Comparison of ENCODE assay signal across 12 mouse cellular contexts in the genomic region with DNA sequence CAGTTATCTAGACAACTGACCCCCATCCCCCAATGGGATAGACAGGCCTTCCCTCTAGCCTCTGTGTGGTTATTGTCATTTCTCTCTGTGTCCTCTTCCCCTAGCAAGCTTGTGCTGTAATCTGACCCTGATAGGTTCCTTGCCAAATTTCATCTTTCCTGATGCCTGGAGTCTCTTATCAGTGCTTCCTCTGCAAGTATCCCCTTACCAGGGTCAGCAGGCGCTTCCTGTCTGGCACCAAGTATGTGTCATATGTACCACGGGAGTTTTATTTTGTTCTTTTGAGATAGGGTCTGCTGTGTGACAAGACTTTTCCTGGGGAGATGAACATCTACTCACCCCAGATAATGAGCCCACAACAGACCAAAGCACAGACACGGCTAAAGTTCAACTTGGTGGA. TPM values are rescaled to one million over a fixed set of nuclear protein-coding genes. Genes with fewer than 3 reads are reported as not detected.
DNase-seq lines count a peak whose midpoint lies in the region; ATAC-seq and TF ChIP-seq lines count a peak whose summit lies in the region.
"Had no signal": no experiment of that assay in that cellular context is flagged by ENCODE, and none has a peak within 500 bp of the region (broad histone marks: within the 10 kb centered on the region; RNA-seq: fewer than 3 reads in every experiment).

No protein-coding gene starts in this region.

- no peak for TF ChIP-seq POLR2A in heart, adult 2 months (IDR thresholded peaks at IDR 0.05; ENCODE audit: insufficient read depth, low read depth, low read length)
- TF ChIP-seq POLR2A in cerebellum, adult 2 months (IDR thresholded peaks at IDR 0.05; ENCODE audit: borderline replicate concordance, insufficient read depth, low read length) = no peak

- H3K4me3 ChIP-seq in heart, embryonic 15.5 days = no peak overlapping the region
- H3K4me3 ChIP-seq in heart, adult 2 months = no peak overlapping the region
- H3K4me3 ChIP-seq in kidney, embryonic 16.5 days (ENCODE audit: low read length) = no peak overlapping the region
- no peak overlapping the region for H3K4me3 ChIP-seq in lung, postnatal 0 days (ENCODE audit: low read depth, low read length)
- no peak overlapping the region for H3K4me3 ChIP-seq in midbrain, embryonic 16.5 days (ENCODE audit: low read depth, low read length)
- H3K4me3 ChIP-seq in cerebellum, adult 2 months (replicated peaks; ENCODE audit: insufficient read depth, low read depth, low read length) = no peak overlapping the region
- H3K4me3 ChIP-seq: erythroblast, embryonic 14.5 days; megakaryocyte, embryonic 14.5 days had no signal

- H3K27me3 ChIP-seq in heart, embryonic 15.5 days = no peaks in the 10 kb centered on the region
- H3K27me3 ChIP-seq in heart, adult 2 months (ENCODE audit: control insufficient read depth, insufficient read depth, low read length) = no peaks in the 10 kb centered on the region
- no peaks in the 10 kb centered on the region for H3K27me3 ChIP-seq in kidney, embryonic 16.5 days (ENCODE audit: insufficient read depth, low read length)
- no peaks in the 10 kb centered on the region for H3K27me3 ChIP-seq in lung, postnatal 0 days (replicated peaks; ENCODE audit: insufficient read depth, low read length)
- H3K27me3 ChIP-seq in midbrain, embryonic 16.5 days (ENCODE audit: control insufficient read depth, insufficient read depth, low read depth, low read length) = no peaks in the 10 kb centered on the region
- no peaks in the 10 kb centered on the region for H3K27me3 ChIP-seq in cerebellum, adult 2 months (ENCODE audit: control insufficient read depth, insufficient read depth, low read length)

- ATAC-seq in heart, embryonic 15.5 days (replicated peaks; ENCODE audit: insufficient number of reproducible peaks, insufficient read depth, low FRiP score, low read depth) = peak; percentile 37; the same call in 1 of the 2 replicates
- peak; percentile 37; the same call in 1 of the 2 replicates for ATAC-seq in kidney, embryonic 16.5 days (ENCODE audit: low FRiP score, low TSS enrichment)
- peak; percentile 72 for ATAC-seq in lung, postnatal 0 days
- no peak for ATAC-seq in midbrain, embryonic 16.5 days
- ATAC-seq: CD4-positive, CD25-positive, alpha-beta regulatory T cell, adult 4 months; intestine, embryonic 16.5 days had no signal

- no peaks in the 10 kb centered on the region for H3K9me3 ChIP-seq in heart, embryonic 15.5 days (replicated peaks)
- no peaks in the 10 kb centered on the region for H3K9me3 ChIP-seq in kidney, embryonic 16.5 days (ENCODE audit: low read length)
- H3K9me3 ChIP-seq in lung, postnatal 0 days (ENCODE audit: low read length) = no peaks in the 10 kb centered on the region
- H3K9me3 ChIP-seq in midbrain, embryonic 16.5 days (replicated peaks; ENCODE audit: control insufficient read depth, low read length, poor library complexity, severe bottlenecking) = no peaks in the 10 kb centered on the region

- DNase-seq in heart, adult 2 months = no peak
- DNase-seq in adrenal gland, postnatal 10 days = peak; percentile 28
- DNase-seq in lung, postnatal 0 days (ENCODE audit: low spot score) = peak; percentile 45
- no peak for DNase-seq in cerebellum, adult 2 months
- DNase-seq: spleen, adult 18-20 months had no signal

- no peaks in the 10 kb centered on the region for H3K36me3 ChIP-seq in heart, embryonic 15.5 days
- no peaks in the 10 kb centered on the region for H3K36me3 ChIP-seq in heart, adult 2 months (ENCODE audit: control insufficient read depth, insufficient read depth, low read length)
- no peaks in the 10 kb centered on the region for H3K36me3 ChIP-seq in kidney, embryonic 16.5 days (ENCODE audit: insufficient read depth, low read length)
- H3K36me3 ChIP-seq in lung, postnatal 0 days (ENCODE audit: insufficient read depth, low read length) = no peaks in the 10 kb centered on the region
- no peaks in the 10 kb centered on the region for H3K36me3 ChIP-seq in midbrain, embryonic 16.5 days (ENCODE audit: control insufficient read depth, insufficient read depth, low read length)

- no peak for TF ChIP-seq EP300 in heart, adult 2 months (IDR thresholded peaks at IDR 0.05; ENCODE audit: insufficient read depth, low read depth, low read length)
- peak; percentile 92 for TF ChIP-seq EP300 in lung, postnatal 0 days (IDR thresholded peaks at IDR 0.05)

- 30% methylated on average over 3 of the region's 3 CpGs for WGBS in heart, embryonic 15.5 days
- 39% methylated on average over 3 of the region's 3 CpGs for WGBS in heart, adult 2 months
- 55% methylated on average over 3 of the region's 3 CpGs for WGBS in kidney, embryonic 16.5 days
- WGBS in lung, postnatal 0 days = 43% methylated on average over 3 of the region's 3 CpGs
- 95% methylated on average over 3 of the region's 3 CpGs for WGBS in midbrain, embryonic 16.5 days
- WGBS in cerebellum, adult 2 months = 94% methylated on average over 3 of the region's 3 CpGs

- H3K79me2 ChIP-seq in heart, adult 2 months (replicated peaks; ENCODE audit: control insufficient read depth, insufficient read depth, low read length) = no peaks in the 10 kb centered on the region

- H3K9ac ChIP-seq in heart, embryonic 15.5 days = no peak overlapping the region
- no peak overlapping the region for H3K9ac ChIP-seq in heart, adult 2 months (ENCODE audit: low read depth, low read length)
- H3K9ac ChIP-seq in kidney, embryonic 16.5 days (replicated peaks; ENCODE audit: low read length) = no peak overlapping the region
- no peak overlapping the region for H3K9ac ChIP-seq in lung, postnatal 0 days (replicated peaks; ENCODE audit: low read depth)
- H3K9ac ChIP-seq in midbrain, embryonic 16.5 days (ENCODE audit: low read depth, low read length) = no peak overlapping the region

- intact Hi-C loops in heart, adult 2 months (cut with DNase I) = no loop called here

- no peak overlapping the region for H3K27ac ChIP-seq in heart, embryonic 15.5 days
- H3K27ac ChIP-seq in heart, adult 2 months = no peak overlapping the region
- peak overlapping the region; percentile 60; the same call in 1 of the 2 replicates for H3K27ac ChIP-seq in kidney, embryonic 16.5 days (ENCODE audit: low read length)
- H3K27ac ChIP-seq in lung, postnatal 0 days (ENCODE audit: low read length) = no peak overlapping the region
- H3K27ac ChIP-seq in midbrain, embryonic 16.5 days (ENCODE audit: low read length) = no peak overlapping the region
- H3K27ac ChIP-seq in cerebellum, adult 2 months (ENCODE audit: insufficient read depth, low read length) = no peak overlapping the region

- TF ChIP-seq CTCF in heart, adult 2 months (IDR thresholded peaks at IDR 0.05) = no peak
- TF ChIP-seq CTCF in lung, postnatal 0 days (IDR thresholded peaks at IDR 0.05) = no peak
- TF ChIP-seq CTCF in cerebellum, adult 2 months (IDR thresholded peaks at IDR 0.05; ENCODE audit: borderline replicate concordance, insufficient read depth, low read depth, low read length) = no peak

- H3K4me1 ChIP-seq in heart, embryonic 15.5 days (replicated peaks) = peaks cover 21% of the 10 kb centered on the region
- peaks cover 10% of the 10 kb centered on the region for H3K4me1 ChIP-seq in heart, adult 2 months (ENCODE audit: control insufficient read depth, insufficient read depth, low read length)
- H3K4me1 ChIP-seq in kidney, embryonic 16.5 days (ENCODE audit: insufficient read depth, low read length) = peaks cover 14% of the 10 kb centered on the region
- H3K4me1 ChIP-seq in lung, postnatal 0 days (ENCODE audit: insufficient read depth, low read depth, low read length) = no peaks in the 10 kb centered on the region; the same call in 1 of the 2 replicates
- peaks cover 6% of the 10 kb centered on the region for H3K4me1 ChIP-seq in midbrain, embryonic 16.5 days (ENCODE audit: control insufficient read depth, insufficient read depth, low read length)
- peaks cover 39% of the 10 kb centered on the region for H3K4me1 ChIP-seq in cerebellum, adult 2 months (ENCODE audit: control insufficient read depth, insufficient read depth, low read length)

- no peak overlapping the region for H3K4me2 ChIP-seq in heart, embryonic 15.5 days
- no peak overlapping the region for H3K4me2 ChIP-seq in kidney, embryonic 16.5 days (replicated peaks; ENCODE audit: low read depth, low read length)
- H3K4me2 ChIP-seq in lung, postnatal 0 days (replicated peaks; ENCODE audit: low read depth, low read length) = no peak overlapping the region
- no peak overlapping the region for H3K4me2 ChIP-seq in midbrain, embryonic 16.5 days (ENCODE audit: low read length)

RNA-seq across cellular contexts. Expression of a gene that starts 38.4 kb away (rescaled TPM):
- polyA plus RNA-seq in heart, embryonic 15.5 days (2015; fragmentation: Nextera tagmentation; extraction: Ambion mirVana) = 4.4 and 6.8 TPM in 2 replicates
- 1 to 10 TPM; 6.8 to 7.3 TPM for total RNA-seq in heart, adult 2 months (2021)
- polyA plus RNA-seq in heart, adult 2 months (2012; rRNA removed) = 6.3 and 7.0 TPM in 2 replicates
- 10 to 100 TPM; 39.3 to 40.3 TPM for total RNA-seq in adrenal gland, postnatal 10 days (2021)
- 19.7 and 21.0 TPM in 2 replicates for polyA plus RNA-seq in kidney, embryonic 16.5 days (2015; fragmentation: Nextera tagmentation; extraction: Ambion mirVana)
- polyA plus RNA-seq in lung, postnatal 0 days (2015; fragmentation: Nextera tagmentation; extraction: Ambion mirVana) = 13.1 and 14.1 TPM in 2 replicates
- polyA plus RNA-seq in midbrain, embryonic 16.5 days (2015; fragmentation: Nextera tagmentation; extraction: Ambion mirVana) = 11.6 and 12.6 TPM in 2 replicates
- 15.4 and 17.2 TPM in 2 replicates for polyA plus RNA-seq in cerebellum, adult 2 months (2012; rRNA removed)

Comparison
In these comparisons a context has a peak if more than half of its experiments do, and no peak if none do; other contexts are left out.
1. DNase-seq: peak in adrenal gland, postnatal 10 days (single experiment) and lung, postnatal 0 days (single experiment); none in heart, adult 2 months (0 of 2) and cerebellum, adult 2 months (0 of 2).